Mouse (Mus musculus): Measurements from ENCODE around the gene Prpf40b. TPM values are rescaled to one million over a fixed set of nuclear protein-coding genes. Genes with fewer than 3 reads are reported as not detected.

Prpf40b gene
- total RNA-seq, 2 experiments from 2014 or later, result 114 to 119 TPM

DNA sequence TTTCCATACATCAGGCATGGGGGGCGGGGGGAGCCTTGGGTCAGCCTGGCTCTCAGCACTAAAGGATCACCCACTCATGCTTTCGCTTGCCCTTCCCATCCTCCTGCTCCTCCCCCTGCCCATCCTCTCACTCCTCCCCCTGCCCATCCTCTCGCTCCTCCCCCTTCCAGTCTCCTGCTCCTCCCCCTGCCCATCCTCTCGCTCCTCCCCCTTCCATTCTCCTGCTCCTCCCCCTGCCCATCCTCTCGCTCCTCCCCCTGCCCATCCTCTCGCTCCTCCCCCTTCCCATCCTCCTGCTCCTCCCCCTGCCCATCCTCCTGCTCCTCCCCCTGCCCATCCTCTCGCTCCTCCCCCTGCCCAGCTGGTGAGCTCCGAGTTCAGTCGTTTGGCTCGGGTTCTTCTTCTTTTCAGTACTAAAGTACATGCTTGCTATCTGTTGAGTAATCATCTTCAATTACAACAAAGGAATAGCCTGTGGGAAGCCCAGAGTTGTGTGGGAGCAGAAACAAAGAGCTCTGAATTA lies 35.1 kb upstream of the Prpf40b start:
- Histone ChIP-seq H3K27ac (peak overlapping the region; percentile 36), H3K4me3 (peak overlapping the region; percentile 40)
- no peak for TF ChIP-seq CTCF (conservative IDR thresholded peaks at IDR 0.05)
- peak; percentile 66 to 81 for DNase-seq (ENCODE audit: low spot score in 2 of 2)

DNA sequence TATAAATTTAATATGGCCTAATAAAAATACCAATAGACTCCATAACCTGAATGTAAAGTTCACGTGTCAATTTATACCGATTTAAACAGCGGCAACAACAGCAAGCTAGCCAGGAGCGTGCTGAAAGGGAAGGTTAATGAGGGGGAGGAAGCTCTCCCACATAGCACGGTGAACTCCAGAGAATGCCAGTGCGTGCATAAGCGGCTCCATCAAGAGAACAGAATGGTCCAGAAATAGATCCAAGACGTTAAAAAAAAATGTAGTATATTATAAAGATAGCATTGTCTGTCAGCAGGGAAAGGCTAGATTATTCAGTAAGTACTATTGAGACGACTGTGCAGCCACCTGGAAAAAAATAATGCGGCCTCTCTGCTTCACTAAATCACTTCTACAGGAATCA lies 32.2 kb upstream of the Prpf40b start:
- H3K4me3 ChIP-seq, result no peak overlapping the region
- DNase-seq (ENCODE audit: low spot score in 2 of 2), result no peak
- no peak overlapping the region for H3K27ac ChIP-seq
- no peak for TF ChIP-seq CTCF (conservative IDR thresholded peaks at IDR 0.05)

DNA sequence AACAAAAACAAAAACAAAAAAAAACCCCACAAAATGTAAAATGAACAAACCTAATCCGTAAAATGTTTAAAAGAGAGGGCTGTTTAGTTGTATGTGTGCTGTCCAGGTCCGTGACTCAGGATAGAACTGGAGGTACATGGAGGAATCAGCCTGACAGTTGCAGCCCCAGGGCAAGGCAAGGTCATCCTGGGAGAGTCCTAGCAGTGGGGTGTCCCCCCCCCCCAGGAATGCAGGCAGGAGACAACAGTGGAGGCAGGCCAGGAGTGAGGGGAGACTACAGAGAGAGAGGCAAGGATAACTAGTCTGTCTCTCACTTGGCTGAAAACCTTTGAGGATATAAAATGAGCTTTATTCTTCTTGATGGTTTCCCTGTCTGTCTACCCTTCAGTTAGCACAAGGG lies 30.5 kb upstream of the Prpf40b start:
- DNase-seq (ENCODE audit: low spot score in 2 of 2), result no peak
- Histone ChIP-seq H3K27ac (no peak overlapping the region), H3K4me3 (no peak overlapping the region)
- TF ChIP-seq CTCF (conservative IDR thresholded peaks at IDR 0.05), result no peak

DNA sequence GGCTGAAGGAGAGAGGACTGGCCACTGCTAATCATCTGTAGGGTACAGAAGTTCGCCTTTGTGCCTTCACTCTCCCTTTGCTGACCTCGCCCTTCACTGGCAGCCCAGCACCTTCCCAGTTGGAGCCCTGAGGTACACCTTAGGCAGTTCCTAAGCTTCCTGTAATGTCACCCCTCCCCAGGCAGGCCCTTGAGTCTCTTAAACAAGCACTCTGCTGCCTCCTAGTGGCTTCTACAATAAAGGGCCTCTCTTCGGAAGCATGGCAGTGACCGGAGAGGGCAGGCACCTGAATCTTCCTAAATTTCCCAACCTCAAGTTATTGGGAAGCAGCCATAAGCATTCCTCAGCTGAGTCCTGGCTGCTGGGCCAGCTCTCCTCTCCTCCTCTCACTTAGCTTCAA lies 29.2 kb upstream of the Prpf40b start:
- Histone ChIP-seq H3K27ac (no peak overlapping the region), H3K4me3 (no peak overlapping the region)
- peak; percentile 96 for TF ChIP-seq CTCF (conservative IDR thresholded peaks at IDR 0.05)
- DNase-seq (ENCODE audit: low spot score in 2 of 2), result peak; percentile 69 to 79

DNA sequence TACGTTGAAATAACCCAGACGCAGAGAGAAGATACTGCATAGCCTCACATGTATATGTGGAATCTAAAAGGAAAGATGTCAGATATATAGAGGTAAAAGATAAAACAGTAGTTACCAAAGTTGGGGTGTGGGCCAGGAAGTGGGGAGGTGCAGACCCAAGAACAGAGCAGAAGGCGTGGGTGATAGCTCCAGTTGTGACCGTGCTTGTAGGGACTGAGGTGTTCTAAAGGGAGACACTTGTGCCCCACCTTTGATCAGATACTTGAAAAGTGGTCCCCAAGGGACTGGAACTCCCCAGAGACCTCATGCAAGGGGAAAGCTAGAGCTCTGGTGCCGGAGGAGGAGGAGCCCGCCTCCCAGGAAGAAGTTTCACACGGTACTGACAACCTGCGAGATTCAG lies 18.8 kb upstream of the Prpf40b start:
- no peak for DNase-seq (ENCODE audit: low spot score in 2 of 2)
- no peak overlapping the region for H3K4me3 ChIP-seq
- no peak overlapping the region for H3K27ac ChIP-seq
- no peak for TF ChIP-seq CTCF (conservative IDR thresholded peaks at IDR 0.05)

DNA sequence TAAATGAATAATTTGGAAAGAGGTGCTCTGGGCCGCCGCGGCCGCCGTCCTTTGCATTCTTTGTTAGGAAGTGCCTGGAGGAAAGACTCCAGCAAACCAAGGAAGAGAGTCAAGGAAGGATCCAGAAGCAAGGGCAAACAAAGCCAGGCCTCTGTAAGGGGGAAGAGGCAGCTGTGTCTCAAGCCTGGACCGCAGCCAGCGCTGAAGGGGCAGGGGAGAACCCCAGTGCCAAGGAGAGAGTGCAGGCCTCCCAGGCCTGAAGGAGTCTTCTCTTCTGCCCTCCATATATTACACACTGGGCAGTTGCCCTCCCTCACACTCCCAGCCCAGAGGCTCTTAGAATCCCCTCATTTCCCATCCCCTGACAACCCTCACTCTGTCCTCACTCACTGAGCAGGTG lies 16.6 kb upstream of the Prpf40b start:
- H3K4me3 ChIP-seq, result no peak overlapping the region
- TF ChIP-seq CTCF (conservative IDR thresholded peaks at IDR 0.05), result no peak
- no peak overlapping the region for H3K27ac ChIP-seq
- no peak for DNase-seq (ENCODE audit: low spot score in 2 of 2)

DNA sequence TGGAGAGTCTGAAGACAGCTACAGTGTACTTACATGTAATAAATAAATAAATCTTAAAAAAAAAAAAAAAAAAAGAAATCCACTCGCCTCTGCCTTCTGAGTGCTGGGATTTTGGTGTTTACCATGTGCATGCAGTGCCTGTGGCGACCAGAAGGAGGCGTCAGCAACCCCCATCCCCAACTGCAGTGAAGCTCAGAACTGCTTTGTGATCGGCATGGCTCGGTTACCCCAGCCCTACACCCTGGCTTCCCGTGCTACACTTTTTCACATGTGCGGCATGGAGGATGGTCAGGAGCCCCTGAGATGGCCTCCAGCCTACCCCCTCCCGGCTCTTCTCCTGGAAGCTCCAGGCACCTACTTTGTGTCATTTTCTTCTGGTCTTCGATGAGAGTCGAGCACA lies 11.4 kb upstream of the Prpf40b start:
- Histone ChIP-seq H3K4me3 (no peak overlapping the region), H3K27ac (no peak overlapping the region)
- peak; percentile 59 for TF ChIP-seq CTCF (conservative IDR thresholded peaks at IDR 0.05)
- DNase-seq (ENCODE audit: low spot score in 2 of 2), result no peak

DNA sequence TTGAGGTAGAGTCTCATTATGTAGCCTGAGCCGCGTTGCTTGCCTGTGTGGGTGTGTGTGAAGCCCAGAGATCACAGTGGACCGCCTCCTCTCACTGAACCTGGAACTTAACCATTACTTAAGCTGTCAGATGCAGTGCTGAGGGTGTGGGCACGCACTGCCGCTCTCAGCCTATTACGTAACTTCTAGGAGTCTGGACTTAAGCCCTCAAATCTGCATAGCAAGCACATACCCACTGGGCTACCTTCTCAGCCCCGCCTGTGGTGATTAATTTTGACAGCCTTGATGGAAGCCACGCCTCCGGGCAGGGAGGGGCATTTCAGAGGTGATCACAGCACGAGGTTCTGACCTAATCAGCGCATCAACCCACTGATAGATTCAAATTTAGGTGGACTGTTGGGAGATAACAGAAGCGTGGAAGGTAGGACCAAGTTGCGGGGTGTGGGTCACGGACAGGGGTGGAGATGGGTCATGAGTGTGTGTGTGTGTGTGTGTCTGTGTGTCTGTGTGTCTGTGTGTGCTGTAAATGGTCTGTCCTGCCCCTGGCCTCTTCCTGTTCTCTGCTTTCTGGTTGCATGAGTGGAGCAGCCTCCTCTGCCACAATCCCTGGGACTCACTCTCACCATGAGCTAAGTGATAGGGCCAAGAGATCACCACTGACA lies 10.2 kb upstream of the Prpf40b start:
- DNase-seq (ENCODE audit: low spot score in 2 of 2), result no peak
- no peak overlapping the region for H3K4me3 ChIP-seq
- no peak overlapping the region for H3K27ac ChIP-seq
- no peak for TF ChIP-seq CTCF (conservative IDR thresholded peaks at IDR 0.05)

DNA sequence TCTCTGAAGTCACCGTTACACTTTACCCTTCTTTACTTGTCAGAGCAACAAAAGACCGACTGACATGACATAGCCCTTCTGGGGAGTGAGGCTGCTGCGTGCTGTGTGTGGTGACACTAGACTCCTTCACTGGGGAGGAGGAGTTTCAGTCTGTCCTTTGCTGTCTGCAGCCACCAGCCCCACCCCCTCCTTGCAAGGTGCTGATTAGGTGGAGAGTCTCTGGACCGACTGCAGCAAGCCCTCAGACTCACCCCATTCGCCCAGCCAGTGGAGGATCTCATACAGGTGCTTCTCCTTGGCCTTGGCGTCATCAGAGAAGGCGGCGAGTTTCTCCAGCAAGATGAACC lies 9.7 kb upstream of the Prpf40b start:
- Histone ChIP-seq H3K4me3 (no peak overlapping the region), H3K27ac (no peak overlapping the region)
- no peak for TF ChIP-seq CTCF (conservative IDR thresholded peaks at IDR 0.05)
- DNase-seq (ENCODE audit: low spot score in 2 of 2), result no peak

DNA sequence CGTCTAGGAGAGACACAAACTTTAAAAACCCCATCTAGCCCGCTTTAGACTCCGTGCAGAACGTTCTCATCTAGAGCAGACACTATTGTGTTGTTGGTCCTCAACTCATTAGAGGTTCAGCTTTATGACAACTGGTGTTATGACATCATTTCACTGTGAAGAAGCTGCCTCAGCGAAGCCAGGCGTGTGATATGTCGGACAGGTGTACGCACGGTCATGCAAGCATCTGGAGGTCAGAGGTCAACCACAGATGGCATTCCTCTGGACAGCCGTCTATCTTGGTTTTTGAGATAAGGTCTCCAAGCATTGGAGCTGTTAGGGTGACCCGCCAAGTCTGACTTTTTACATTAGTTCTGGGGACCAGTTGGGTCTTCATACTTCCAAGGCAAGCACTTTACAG lies 4.3 kb upstream of the Prpf40b start:
- Histone ChIP-seq H3K4me3 (no peak overlapping the region), H3K27ac (no peak overlapping the region)
- no peak for TF ChIP-seq CTCF (conservative IDR thresholded peaks at IDR 0.05)
- DNase-seq (ENCODE audit: low spot score in 2 of 2), result no peak

DNA sequence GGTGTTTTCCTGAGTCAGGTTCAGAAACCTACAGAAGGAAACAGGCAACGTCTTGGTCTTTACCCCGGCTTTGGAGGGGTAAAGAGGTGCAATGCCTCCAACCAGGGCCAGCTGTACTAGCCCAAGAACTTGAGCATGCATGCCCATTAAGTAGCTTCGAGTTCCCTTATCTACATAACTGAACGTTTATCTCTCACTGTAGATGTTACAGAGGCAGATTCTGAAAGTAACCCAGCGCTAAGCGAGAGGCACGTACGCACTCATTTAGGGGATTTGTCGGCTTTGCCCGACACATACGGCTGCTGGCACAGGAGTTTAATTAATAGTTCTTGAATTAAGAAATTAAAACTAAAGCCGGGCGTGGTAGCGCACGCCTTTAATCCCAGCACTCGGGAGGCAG lies 600 bp upstream of the Prpf40b start:
- TF ChIP-seq CTCF (conservative IDR thresholded peaks at IDR 0.05), result no peak
- peak overlapping the region; percentile 87 for H3K27ac ChIP-seq

DNA sequence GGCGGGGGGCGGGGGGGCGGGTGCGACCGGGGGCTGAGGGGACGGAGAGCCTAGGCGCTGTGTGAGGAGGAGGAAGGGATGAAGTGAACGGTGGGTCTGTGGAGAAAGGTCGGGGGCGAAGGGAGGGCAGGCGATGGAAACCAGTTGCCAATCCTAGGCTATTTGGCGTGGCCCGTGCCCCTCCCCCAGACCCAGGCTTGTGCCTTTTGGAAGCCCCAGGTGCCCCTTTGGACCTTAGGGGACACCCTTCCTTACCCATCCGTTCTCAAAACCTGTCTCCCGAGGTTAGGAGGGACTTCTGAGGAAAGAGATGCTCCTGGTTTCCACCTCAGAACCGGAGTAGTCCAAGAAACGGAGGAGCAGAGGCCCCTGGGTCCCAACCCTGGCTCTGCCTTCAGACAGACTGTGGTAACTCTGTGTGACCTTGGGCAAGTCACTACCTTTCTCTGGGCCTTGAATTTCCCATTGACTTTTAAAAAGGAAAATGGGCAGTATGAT lies 646 bp downstream of the Prpf40b start, which contains the start of gene Fam186b:
Fam186b (minus strand) TSS at position 405 of the 498 bp plus-strand sequence.
- peak within 1 kb of the TSS; percentile 87 for H3K27ac ChIP-seq
- DNase-seq (ENCODE audit: low spot score in 2 of 2), result peak in 1 of 2 experiments; percentile 28
- peak within 1 kb of the TSS; percentile 86 for H3K4me3 ChIP-seq
- TF ChIP-seq CTCF (conservative IDR thresholded peaks at IDR 0.05), result no peak

More for the DNA sequence above, 600 bp upstream of the Prpf40b start:
- peak overlapping the region; percentile 86 for H3K4me3 ChIP-seq
- no peak for DNase-seq (ENCODE audit: low spot score in 2 of 2)

DNA sequence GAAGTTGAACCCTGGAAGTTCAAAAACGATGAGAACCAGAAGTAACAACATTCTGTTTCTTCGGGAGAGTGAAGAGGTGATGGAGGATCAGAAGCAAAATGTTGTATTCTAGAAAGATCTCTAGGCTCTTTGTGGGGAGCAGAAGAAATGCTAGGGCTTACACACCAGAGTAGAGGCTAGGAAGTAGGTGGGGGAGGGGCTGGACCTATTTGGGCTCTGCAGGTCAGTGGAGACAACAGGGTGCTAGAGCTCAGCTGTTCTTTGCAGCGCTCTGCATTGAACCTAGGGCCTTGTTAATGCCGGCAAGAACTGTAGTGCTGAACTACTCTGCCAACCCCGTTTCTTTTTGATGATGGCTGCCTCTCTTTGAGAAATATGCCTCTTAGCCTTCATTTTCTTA lies 1.3 kb downstream of the Prpf40b start:
- Histone ChIP-seq H3K27ac (peak overlapping the region; percentile 87), H3K4me3 (peak overlapping the region; percentile 86)
- DNase-seq (ENCODE audit: low spot score in 2 of 2), result no peak
- no peak for TF ChIP-seq CTCF (conservative IDR thresholded peaks at IDR 0.05)

DNA sequence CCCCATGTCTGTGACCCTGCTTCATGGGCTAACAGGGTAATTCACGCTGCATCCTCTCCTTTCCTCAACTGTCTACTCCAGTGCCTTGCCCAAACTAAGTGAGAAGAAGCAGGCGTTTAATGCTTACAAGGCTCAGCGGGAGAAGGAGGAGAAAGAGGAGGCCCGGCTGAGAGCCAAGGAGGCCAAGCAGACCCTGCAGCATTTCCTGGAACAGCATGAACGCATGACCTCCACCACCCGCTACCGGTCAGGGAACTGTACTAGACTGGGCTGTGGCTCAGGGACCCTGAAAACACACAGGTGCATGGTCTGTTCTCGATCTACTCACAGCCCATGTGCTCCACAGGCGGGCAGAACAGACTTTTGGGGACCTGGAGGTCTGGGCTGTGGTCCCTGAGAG lies 12.6 kb downstream of the Prpf40b start:
- DNase-seq (ENCODE audit: low spot score in 2 of 2), result no peak
- H3K4me3 ChIP-seq, result no peak overlapping the region
- H3K27ac ChIP-seq, result no peak overlapping the region
- TF ChIP-seq CTCF (conservative IDR thresholded peaks at IDR 0.05), result no peak

Measured in layer of hippocampus, adult 2 months (tissue).